Mouse (Mus musculus) lung, adult 2 months (tissue): ENCODE measurements around the gene Calcoco1.

ENCODE experiments used
- CTCF ChIP-seq: fragments of 200-500 bp; IDR thresholded peaks from 2 replicates; pipeline ENCODE4 v1.5.1; 2011; ENCODE audit warnings: mild to moderate bottlenecking, low read length, control low read depth; ENCODE audit not compliant: insufficient read depth
- POLR2A ChIP-seq: fragments of 200-500 bp; IDR thresholded peaks from 2 replicates; pipeline ENCODE4 v1.6.1; 2011; ENCODE audit warnings: low read depth, mild to moderate bottlenecking, control low read depth, low read length, borderline replicate concordance; ENCODE audit errors: extremely low read depth

DNA sequence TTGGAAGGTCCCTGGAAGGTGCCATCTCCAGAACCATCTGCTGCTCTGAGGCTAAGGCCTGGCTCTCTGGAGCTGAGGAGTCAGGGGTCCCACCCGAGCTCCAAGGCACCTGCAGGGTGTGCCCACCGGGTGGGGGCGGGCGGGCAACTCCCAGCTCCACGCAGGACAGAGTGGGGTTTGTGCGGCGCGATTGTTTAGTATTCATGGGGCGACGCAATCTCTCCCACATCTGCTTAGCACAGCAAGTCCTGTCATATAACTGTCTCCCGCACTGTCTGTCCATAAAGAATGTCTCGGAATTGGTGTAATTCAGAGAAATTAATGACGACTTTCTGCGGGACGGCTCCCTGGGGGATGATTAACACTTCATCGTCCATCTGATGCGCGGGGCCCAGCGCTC lies 15.1 kb upstream of the Calcoco1 start:
- TF ChIP-seq POLR2A, result no peak
- no peak for TF ChIP-seq CTCF
